Mouse (Mus musculus) effector memory CD4-positive, alpha-beta T cell, adult 5 months (primary cell): Measurements from ENCODE around the gene Ugt1a10. TPM values are rescaled to one million over a fixed set of nuclear protein-coding genes. Genes with fewer than 3 reads are reported as not detected.

Experiments
- polyA plus RNA-seq: library from polyadenylated mRNA; unstranded; fragments of 100-300 nt; shearing (Covaris generic); gene quantifications from one replicate; pipeline ENCODE4 v1.2.1, GENCODE M21; 2017

Ugt1a10 gene
- polyA plus RNA-seq, result not detected

GRCm38 (mm10) chr1:88055088-88055487, at the start of gene Ugt1a10:
Ugt1a10 (plus strand) TSS chr1:88055388.

GRCm38 (mm10) chr1:88008211-88008697, 46.9 kb upstream of the Ugt1a10 start, which contains the start of gene Usp40:
Usp40 (minus strand) TSS chr1:88008551.

DNA sequence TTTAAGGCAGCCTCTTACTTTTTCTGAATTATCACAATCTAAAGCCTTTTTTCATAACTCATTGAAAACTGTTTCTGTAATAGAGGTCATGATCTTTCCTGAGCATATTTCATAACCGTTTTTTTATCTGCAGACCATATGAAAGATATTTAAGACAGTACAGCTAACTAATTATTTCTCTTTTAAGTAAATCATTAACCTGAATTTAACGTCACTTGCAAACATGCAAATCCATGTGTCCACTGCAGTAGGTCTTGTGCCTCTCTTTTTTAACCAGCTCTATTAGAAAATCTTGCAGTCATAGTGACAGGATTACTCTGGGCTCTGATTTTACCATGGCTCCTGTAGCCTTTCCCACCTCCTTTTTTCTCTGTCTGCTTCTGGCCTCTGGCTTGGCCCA, 15.3 kb downstream of the Ugt1a10 start, which contains the start of gene Ugt1a9:
Gene Ugt1a9, plus strand, starts transcription at position 306 of the 400 bp plus-strand sequence.

GRCm38 (mm10) chr1:88087513-88087912, 32.3 kb downstream of the Ugt1a10 start, which contains the start of gene Ugt1a8:
Ugt1a8 (plus strand) TSS chr1:88087813.

GRCm38 (mm10) chr1:88094941-88095492, 39.8 kb downstream of the Ugt1a10 start, which contains the start of gene Ugt1a7c:
Ugt1a7c (plus strand) TSS chr1:88095062.

GRCm38 (mm10) chr1:88103019-88103418, 47.8 kb downstream of the Ugt1a10 start, which contains the start of gene Ugt1a6b:
Ugt1a6b (plus strand) TSS chr1:88103252.

GRCm38 (mm10) chr1:88134457-88135011, 79.3 kb downstream of the Ugt1a10 start, which contains the start of gene Ugt1a6a:
Ugt1a6a (plus strand) TSS chr1:88134809.

DNA sequence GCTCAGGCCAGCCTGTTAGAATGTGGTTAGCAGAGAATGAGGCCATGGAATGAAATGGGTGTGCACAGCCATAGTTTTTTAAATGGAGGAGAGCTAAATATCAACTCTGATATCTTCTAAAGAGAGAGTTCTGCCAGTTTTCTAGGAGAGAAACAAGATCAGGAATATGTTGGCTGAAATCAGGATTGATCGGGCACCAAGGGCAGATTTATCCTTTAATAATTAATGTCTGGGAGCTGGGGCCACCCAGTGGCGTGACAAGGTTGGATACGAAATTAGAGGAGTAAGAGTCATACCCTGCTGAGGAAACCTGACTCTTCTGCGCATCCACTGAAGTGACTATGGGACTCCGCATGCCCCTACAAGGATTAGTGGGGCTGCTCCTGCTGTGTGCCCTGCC, 110.5 kb downstream of the Ugt1a10 start, which contains the start of gene Ugt1a5:
Gene Ugt1a5, plus strand, starts transcription at position 302 of the 400 bp plus-strand sequence.

GRCm38 (mm10) chr1:88200456-88200855, 145.3 kb downstream of the Ugt1a10 start, which contains the start of gene Ugt1a2:
Ugt1a2 (plus strand) TSS chr1:88200601.

GRCm38 (mm10) chr1:88205294-88205922, 150.2 kb downstream of the Ugt1a10 start, which contains the start of gene Dnajb3:
Dnajb3 (minus strand) TSS chr1:88205782.

GRCm38 (mm10) chr1:88211812-88212211, 156.6 kb downstream of the Ugt1a10 start, which contains the start of gene Ugt1a1:
Ugt1a1 (plus strand) TSS chr1:88211959.

GRCm38 (mm10) chr1:88226670-88227379, 171.6 kb downstream of the Ugt1a10 start, which contains the start of gene Mroh2a:
Mroh2a (plus strand) TSS chr1:88226986.

Other genes with a start within 250 kb of the Ugt1a10 start
- gene Dgkd, start 202.1 kb upstream of the Ugt1a10 start, polyA plus RNA-seq, result 108 TPM
- 12.6 TPM for gene Usp40, start 46.8 kb upstream of the Ugt1a10 start, polyA plus RNA-seq
- gene Ugt1a9, start 15.4 kb downstream of the Ugt1a10 start, polyA plus RNA-seq, result not detected
- gene Ugt1a8, start 32.4 kb downstream of the Ugt1a10 start, polyA plus RNA-seq, result not detected
- not detected for gene Ugt1a7c, start 39.7 kb downstream of the Ugt1a10 start, polyA plus RNA-seq
- not detected for gene Ugt1a6b, start 47.9 kb downstream of the Ugt1a10 start, polyA plus RNA-seq
- 0.52 TPM for gene Ugt1a6a, start 79.4 kb downstream of the Ugt1a10 start, polyA plus RNA-seq
- gene Ugt1a5, start 110.6 kb downstream of the Ugt1a10 start, polyA plus RNA-seq, result not detected
- not detected for gene Ugt1a2, start 145.2 kb downstream of the Ugt1a10 start, polyA plus RNA-seq
- not detected for gene Dnajb3, start 150.4 kb downstream of the Ugt1a10 start, polyA plus RNA-seq
- gene Ugt1a1, start 156.6 kb downstream of the Ugt1a10 start, polyA plus RNA-seq, result not detected
- gene Mroh2a, start 171.6 kb downstream of the Ugt1a10 start, polyA plus RNA-seq, result 0.77 TPM
- gene Hjurp, start 222.2 kb downstream of the Ugt1a10 start, polyA plus RNA-seq, result 89.4 TPM
- not detected for gene Trpm8, start 222.3 kb downstream of the Ugt1a10 start, polyA plus RNA-seq